Mouse (Mus musculus) WW6 (cell line): ENCODE data around the gene Irf9.
A peak's percentile ranks its signal among the peaks of the same experiment; 100 is the strongest.

Source experiments
- DNase-seq: peaks from one replicate; pipeline ENCODE4 v3.0.0-alpha.2; 2013; ENCODE audit warnings: low read depth, low spot score

Irf9 gene

GRCm38 (mm10) chr14:55580731-55581130 is 22.6 kb upstream of the Irf9 start:
- DNase-seq, result no peak

- no peak for DNase-seq
Observed at GRCm38 (mm10) chr14:55581981-55582681, 21.2 kb upstream of the Irf9 start.

GRCm38 (mm10) chr14:55584303-55584701 is 19.1 kb upstream of the Irf9 start:
- DNase-seq, result no peak

GRCm38 (mm10) chr14:55584702-55585565 is 18.4 kb upstream of the Irf9 start, which contains the start of gene Emc9:
Gene Emc9 (minus strand): TSS chr14:55585302.
- DNase-seq, result no peak

- DNase-seq, result no peak
Observed at GRCm38 (mm10) chr14:55585566-55585960, 17.8 kb upstream of the Irf9 start.

- DNase-seq, result no peak
Observed at GRCm38 (mm10) chr14:55586149-55586548, 17.2 kb upstream of the Irf9 start.

- no peak for DNase-seq
Observed at GRCm38 (mm10) chr14:55589271-55589670, 14.1 kb upstream of the Irf9 start.

- DNase-seq, result no peak
Observed at GRCm38 (mm10) chr14:55589771-55590448, 13.5 kb upstream of the Irf9 start.

GRCm38 (mm10) chr14:55590748-55591330 is 12.5 kb upstream of the Irf9 start, which contains the start of gene Psme2:
Gene Psme2 (minus strand): TSS chr14:55591113.
- DNase-seq, result peak; percentile 89

- DNase-seq, result peak; percentile 89
Observed at GRCm38 (mm10) chr14:55591331-55591891, 12.0 kb upstream of the Irf9 start, which contains the start of gene Rnf31. Gene Rnf31 (plus strand): TSS chr14:55591708.

GRCm38 (mm10) chr14:55592226-55592625 is 11.1 kb upstream of the Irf9 start:
- no peak for DNase-seq

GRCm38 (mm10) chr14:55596036-55596690 is 7.2 kb upstream of the Irf9 start:
- no peak for DNase-seq

GRCm38 (mm10) chr14:55598521-55599390 is 4.6 kb upstream of the Irf9 start:
- no peak for DNase-seq

GRCm38 (mm10) chr14:55603633-55604576 is 534 bp downstream of the Irf9 start:
- DNase-seq, result peak; percentile 92

- no peak for DNase-seq
Observed at GRCm38 (mm10) chr14:55604823-55605222, 1.5 kb downstream of the Irf9 start.

GRCm38 (mm10) chr14:55605743-55606459 is 2.5 kb downstream of the Irf9 start:
- DNase-seq, result no peak

- no peak for DNase-seq
Observed at GRCm38 (mm10) chr14:55608339-55608738, 5.0 kb downstream of the Irf9 start.

- no peak for DNase-seq
Observed at GRCm38 (mm10) chr14:55613346-55613745, 10.0 kb downstream of the Irf9 start.
